Mouse (Mus musculus): ENCODE data around the gene Zeb2. TPM values are rescaled to one million over a fixed set of nuclear protein-coding genes. Genes with fewer than 3 reads are reported as not detected.

Zeb2 gene
- total RNA-seq, 1 experiment from 2014 or later, result 158 TPM

- no peak for DNase-seq
Observed at GRCm38 (mm10) chr2:45060768-45061167, 56.4 kb downstream of the Zeb2 start.

- no peak for DNase-seq
Observed at GRCm38 (mm10) chr2:45060202-45060601, 57.0 kb downstream of the Zeb2 start.

- DNase-seq, result no peak
Observed at GRCm38 (mm10) chr2:45059599-45059998, 57.6 kb downstream of the Zeb2 start.

- no peak for DNase-seq
Observed at GRCm38 (mm10) chr2:45059010-45059409, 58.2 kb downstream of the Zeb2 start.

GRCm38 (mm10) chr2:45058183-45058582 is 59.0 kb downstream of the Zeb2 start:
- DNase-seq, result no peak

GRCm38 (mm10) chr2:45056856-45057562 is 60.2 kb downstream of the Zeb2 start:
- DNase-seq, result no peak

GRCm38 (mm10) chr2:45055926-45056325 is 61.3 kb downstream of the Zeb2 start:
- no peak for DNase-seq

- no peak for DNase-seq
Observed at GRCm38 (mm10) chr2:45055034-45055615, 62.1 kb downstream of the Zeb2 start.

GRCm38 (mm10) chr2:45054070-45055025 is 62.8 kb downstream of the Zeb2 start:
- no peak for DNase-seq

- DNase-seq, result no peak
Observed at GRCm38 (mm10) chr2:45052587-45052986, 64.6 kb downstream of the Zeb2 start.

GRCm38 (mm10) chr2:45051321-45051720 is 65.9 kb downstream of the Zeb2 start:
- no peak for DNase-seq

GRCm38 (mm10) chr2:45049923-45050322 is 67.3 kb downstream of the Zeb2 start:
- no peak for DNase-seq

- DNase-seq, result peak; percentile 49
Observed at GRCm38 (mm10) chr2:45049279-45049678, 67.9 kb downstream of the Zeb2 start.

- DNase-seq, result no peak
Observed at GRCm38 (mm10) chr2:45040706-45041312, 76.4 kb downstream of the Zeb2 start.

- DNase-seq, result no peak
Observed at GRCm38 (mm10) chr2:45039503-45039902, 77.7 kb downstream of the Zeb2 start.

GRCm38 (mm10) chr2:45028091-45028638 is 89.0 kb downstream of the Zeb2 start:
- no peak for DNase-seq

- DNase-seq, result no peak
Observed at GRCm38 (mm10) chr2:45017186-45017800, 99.9 kb downstream of the Zeb2 start.

GRCm38 (mm10) chr2:45013325-45013724 is 103.9 kb downstream of the Zeb2 start:
- no peak for DNase-seq

GRCm38 (mm10) chr2:45012676-45013075 is 104.5 kb downstream of the Zeb2 start:
- DNase-seq, result no peak

GRCm38 (mm10) chr2:45010701-45011100 is 106.5 kb downstream of the Zeb2 start:
- no peak for DNase-seq

- DNase-seq, result no peak
Observed at GRCm38 (mm10) chr2:44999906-45000305, 117.3 kb downstream of the Zeb2 start.

- DNase-seq, result no peak
Observed at GRCm38 (mm10) chr2:44998710-44999109, 118.5 kb downstream of the Zeb2 start.

Data from adrenal gland, postnatal 14 days (tissue).